Mouse (Mus musculus) lung, adult 2 months (tissue): Measurements from ENCODE around the gene Sulf2.

Experiments
- CTCF ChIP-seq: fragments of 200-500 bp; IDR thresholded peaks from 2 replicates; pipeline ENCODE4 v1.5.1; 2011; ENCODE audit warnings: mild to moderate bottlenecking, low read length, control low read depth; ENCODE audit not compliant: insufficient read depth
- POLR2A ChIP-seq: fragments of 200-500 bp; IDR thresholded peaks from 2 replicates; pipeline ENCODE4 v1.6.1; 2011; ENCODE audit warnings: low read depth, mild to moderate bottlenecking, control low read depth, low read length, borderline replicate concordance; ENCODE audit errors: extremely low read depth

DNA sequence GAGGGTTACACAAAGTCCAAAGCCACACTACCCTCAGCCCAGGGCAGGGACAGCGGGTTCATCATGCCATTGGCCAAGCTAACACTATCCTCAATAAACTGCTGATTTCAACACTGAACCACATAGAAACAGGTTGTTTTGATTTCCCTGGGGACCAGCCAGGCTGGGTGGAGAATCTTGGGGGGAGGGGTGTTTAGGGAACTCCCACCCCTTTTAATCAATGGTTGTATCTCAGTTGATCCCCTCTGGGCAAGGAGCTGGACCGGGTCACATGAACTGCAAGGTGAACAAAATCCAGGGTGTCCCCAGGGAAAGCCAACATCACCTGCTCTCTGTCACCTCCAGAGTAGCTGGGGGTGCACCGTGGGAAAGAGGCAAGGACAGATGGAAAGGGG is 2.1 kb downstream of the Sulf2 start:
- TF ChIP-seq CTCF (no peak), POLR2A (no peak)
